Mouse (Mus musculus) heart, embryonic 10.5 days (tissue): ENCODE data around the gene Col6a2. TPM values are rescaled to one million over a fixed set of nuclear protein-coding genes. Genes with fewer than 3 reads are reported as not detected.

Source experiments
- DNase-seq: peaks from one replicate; pipeline ENCODE4 v3.0.0-alpha.2; 2017; ENCODE audit warnings: low spot score
- H3K27ac ChIP-seq: fragments of 300-500 bp; sonication (generic); 2 replicates; pipeline ENCODE4 v1.5.1; 2016; ENCODE audit warnings: mild to moderate bottlenecking
- H3K27me3 ChIP-seq: fragments of 300-500 bp; sonication (generic); 2 replicates; pipeline ENCODE4 v1.6.1; 2016; ENCODE audit warnings: mild to moderate bottlenecking; ENCODE audit not compliant: poor library complexity, insufficient read depth, severe bottlenecking
- H3K36me3 ChIP-seq: fragments of 300-500 bp; sonication (generic); 2 replicates; pipeline ENCODE4 v1.6.1; 2016; ENCODE audit warnings: mild to moderate bottlenecking, moderate library complexity
- H3K4me1 ChIP-seq: fragments of 300-500 bp; sonication (generic); 2 replicates; pipeline ENCODE4 v1.6.1; 2016; ENCODE audit warnings: mild to moderate bottlenecking
- H3K4me3 ChIP-seq: fragments of 300-500 bp; sonication (generic); 2 replicates; pipeline ENCODE4 v1.5.1; 2016; ENCODE audit warnings: mild to moderate bottlenecking, moderate library complexity
- H3K9me3 ChIP-seq: fragments of 300-500 bp; sonication (generic); 2 replicates; pipeline ENCODE4 v1.6.1; 2016; ENCODE audit warnings: mild to moderate bottlenecking, moderate library complexity
- WGBS: fragments of 180-500 bp; shearing (Covaris S2); methylation state at CpG from one replicate; pipeline ENCODE4 v1.1.7; 2016; 5-methylcytosine and 5-hydroxymethylcytosine counted together
- polyA plus RNA-seq: library from polyadenylated mRNA; unstranded; fragments of >200 nt; fragmentation: Nextera tagmentation; extraction: Ambion mirVana; gene quantifications from 2 replicates; pipeline ENCODE4 v1.2.1, GENCODE M21; 2016

Gene Col6a2
- polyA plus RNA-seq, 1 experiment from 2014 or later: 17.1 TPM

DNA sequence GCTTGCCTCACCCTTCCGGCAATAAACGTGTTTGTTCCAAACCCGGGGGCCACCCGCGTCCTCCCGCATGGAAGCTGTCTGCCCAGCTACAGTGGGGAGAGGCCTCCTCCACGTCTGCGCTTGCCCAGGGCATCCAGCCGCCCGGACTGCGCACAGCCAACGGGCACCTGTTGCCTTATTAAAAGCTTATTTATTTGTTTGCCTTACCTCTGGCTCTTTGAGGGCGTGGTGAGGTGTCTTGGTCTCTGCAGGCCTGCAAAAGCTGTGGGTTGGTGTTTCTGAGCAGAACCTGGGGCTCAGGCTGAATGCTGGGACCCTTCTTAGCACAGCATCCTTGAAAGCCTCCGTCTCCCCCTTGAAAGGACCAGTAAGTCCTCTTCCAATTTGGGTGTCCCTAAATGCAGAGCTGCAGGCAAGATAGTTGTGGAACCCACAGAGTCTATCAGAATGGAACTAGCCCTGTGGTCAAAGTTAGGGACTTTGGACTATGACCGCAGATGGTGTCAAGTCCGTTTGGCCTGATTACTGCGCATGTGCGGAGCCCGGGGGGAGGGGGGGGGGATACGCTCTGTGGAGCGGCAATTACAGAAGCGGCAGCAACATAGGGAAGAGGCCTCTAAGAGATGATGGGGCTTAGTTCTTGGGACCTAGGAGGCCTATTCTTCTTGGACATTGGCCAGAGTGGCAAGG is 53.3 kb downstream of the Col6a2 start:
- Histone ChIP-seq H3K27me3 (no peaks in the 10 kb centered on the region), H3K27ac (no peak overlapping the region), H3K36me3 (0 out of 2 replicates have a peak, but pooled peaks cover 3% of the 10 kb centered on the region), H3K4me1 (0 out of 2 replicates have a peak, but pooled peaks cover 8% of the 10 kb centered on the region), H3K4me3 (no peak overlapping the region), H3K9me3 (no peaks in the 10 kb centered on the region)
- WGBS: 89% methylated on average over 22 of the region's 22 CpGs
- DNase-seq: no peak

GRCm38 (mm10) chr10:76561972-76562371 is 61.5 kb downstream of the Col6a2 start, which contains the start of gene Spatc1l:
Gene Spatc1l, plus strand, starts transcription at chr10:76562272.
- no peak for DNase-seq
- 86% methylated on average over 10 of the region's 10 CpGs for WGBS

DNA sequence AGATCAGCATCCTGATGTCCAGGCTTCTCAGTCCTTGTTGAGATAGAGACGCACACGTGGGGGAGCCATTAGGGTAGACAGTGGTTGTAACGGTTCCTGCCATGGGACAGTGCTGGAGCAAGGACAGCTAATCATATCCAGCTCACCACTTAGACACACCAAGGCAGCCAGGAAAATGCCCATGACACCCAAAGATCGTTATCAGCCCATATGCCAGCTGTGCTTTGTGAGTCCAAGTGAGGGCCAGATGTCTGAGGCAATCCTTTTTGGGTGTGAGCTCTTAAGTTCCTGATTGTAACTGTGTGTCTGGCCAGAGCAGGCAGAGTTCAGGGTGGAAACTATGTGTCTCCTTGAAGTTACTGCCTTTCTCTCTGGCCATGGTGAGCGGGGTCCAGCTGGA is 69.4 kb downstream of the Col6a2 start:
- H3K36me3 ChIP-seq: peaks cover 58% of the 10 kb centered on the region
- no peaks in the 10 kb centered on the region for H3K27me3 ChIP-seq
- H3K4me1 ChIP-seq: no peaks in the 10 kb centered on the region
- 86% methylated on average over 5 of the region's 5 CpGs for WGBS
- no peaks in the 10 kb centered on the region for H3K9me3 ChIP-seq
- no peak for DNase-seq
- no peak overlapping the region for H3K27ac ChIP-seq
- H3K4me3 ChIP-seq: no peak overlapping the region

More at GRCm38 (mm10) chr10:76561972-76562371, 61.5 kb downstream of the Col6a2 start, which contains the start of gene Spatc1l:
- Histone ChIP-seq H3K27ac (no peak within 1 kb of the TSS), H3K36me3 (no peaks in the 10 kb centered on the region), H3K4me1 (no peaks in the 10 kb centered on the region), H3K27me3 (no peaks in the 10 kb centered on the region), H3K4me3 (no peak within 1 kb of the TSS), H3K9me3 (no peaks in the 10 kb centered on the region)

- Histone ChIP-seq H3K27ac (no peak overlapping the region), H3K9me3 (no peaks in the 10 kb centered on the region), H3K27me3 (no peaks in the 10 kb centered on the region), H3K4me3 (no peak overlapping the region), H3K4me1 (no peaks in the 10 kb centered on the region), H3K36me3 (peaks cover 83% of the 10 kb centered on the region)
- no peak for DNase-seq
- 86% methylated on average over 3 of the region's 3 CpGs for WGBS
These were observed 71.9 kb downstream of the Col6a2 start for GRCm38 (mm10) chr10:76551556-76551955.

DNA sequence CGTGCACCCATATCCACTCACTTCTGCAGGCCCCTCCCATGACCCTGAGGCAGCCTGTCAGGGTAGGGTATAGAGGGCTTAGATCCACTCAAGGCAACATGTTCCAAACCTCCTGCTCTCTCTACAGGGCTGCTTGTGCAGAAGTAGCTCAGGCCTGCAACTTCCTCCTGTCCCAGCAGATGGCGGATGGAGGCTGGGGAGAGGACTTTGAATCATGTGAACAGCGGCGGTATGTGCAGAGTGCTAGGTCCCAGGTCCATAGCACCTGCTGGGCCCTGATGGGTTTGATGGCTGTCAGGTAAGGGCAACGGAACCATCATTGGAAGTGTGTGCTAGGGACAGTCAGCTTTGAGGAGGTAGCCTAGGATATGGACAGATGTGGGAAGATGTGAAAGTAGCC is 73.0 kb downstream of the Col6a2 start:
- Histone ChIP-seq H3K27ac (no peak overlapping the region), H3K9me3 (no peaks in the 10 kb centered on the region), H3K27me3 (no peaks in the 10 kb centered on the region), H3K36me3 (peaks cover 94% of the 10 kb centered on the region), H3K4me1 (no peaks in the 10 kb centered on the region), H3K4me3 (no peak overlapping the region)
- WGBS: 72% methylated on average over 5 of the region's 5 CpGs
- no peak for DNase-seq

DNA sequence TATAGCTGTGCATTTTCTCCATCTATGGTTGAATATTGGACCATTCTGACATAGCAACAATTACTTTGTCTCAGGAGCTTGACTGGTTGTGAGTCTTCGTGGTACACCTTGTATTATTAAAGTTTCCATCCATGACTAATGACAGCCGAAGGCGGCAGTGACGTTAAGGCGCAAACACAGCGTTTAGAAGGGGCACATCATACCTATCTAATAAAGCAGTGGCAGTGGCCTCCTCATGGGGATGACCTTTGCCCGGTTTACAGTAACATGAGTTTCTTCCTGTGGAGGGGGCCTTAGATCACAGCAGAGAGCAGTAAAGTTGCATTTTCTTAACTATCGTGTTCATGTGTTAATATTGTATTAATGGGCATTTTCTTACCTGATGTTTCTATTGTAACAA is 75.2 kb downstream of the Col6a2 start:
- DNase-seq: no peak
- H3K4me3 ChIP-seq: no peak overlapping the region
- WGBS: 91% methylated on average over 8 of the region's 8 CpGs
- no peaks in the 10 kb centered on the region for H3K9me3 ChIP-seq
- H3K27me3 ChIP-seq: no peaks in the 10 kb centered on the region
- no peaks in the 10 kb centered on the region for H3K4me1 ChIP-seq
- no peak overlapping the region for H3K27ac ChIP-seq
- peaks cover 100% of the 10 kb centered on the region for H3K36me3 ChIP-seq

GRCm38 (mm10) chr10:76546566-76546965 is 76.9 kb downstream of the Col6a2 start:
- Histone ChIP-seq H3K9me3 (no peaks in the 10 kb centered on the region), H3K36me3 (peaks cover 100% of the 10 kb centered on the region), H3K27me3 (no peaks in the 10 kb centered on the region), H3K4me1 (no peaks in the 10 kb centered on the region), H3K27ac (no peak overlapping the region), H3K4me3 (no peak overlapping the region)
- WGBS: 89% methylated on average over 8 of the region's 8 CpGs
- no peak for DNase-seq

Other genes starting within 250 kb of the Col6a2 start
- not detected in 2 replicates for gene AC141477.1, start 183.2 kb downstream of the Col6a2 start, polyA plus RNA-seq
- 14.9 and 15.1 TPM in 2 replicates for gene Pcnt, start 180.8 kb downstream of the Col6a2 start, polyA plus RNA-seq
- gene 2610028H24Rik, start 174.5 kb downstream of the Col6a2 start, polyA plus RNA-seq: not detected in 2 replicates
- gene Mcm3ap, start 154.7 kb downstream of the Col6a2 start, polyA plus RNA-seq: 43.0 and 49.9 TPM in 2 replicates
- 8.1 and 8.3 TPM in 2 replicates for gene Ybey, start 154.5 kb downstream of the Col6a2 start, polyA plus RNA-seq
- 19.8 and 34.7 TPM in 2 replicates for gene Lss, start 92.0 kb downstream of the Col6a2 start, polyA plus RNA-seq
- 0.29 TPM in 1 of 2 replicates, not detected in the other for gene Spatc1l, start 61.4 kb downstream of the Col6a2 start, polyA plus RNA-seq
- 4.2 and 5.2 TPM in 2 replicates for gene Ftcd, start 48.0 kb downstream of the Col6a2 start, polyA plus RNA-seq
- 17.1 and 18.2 TPM in 2 replicates for gene Col6a1, start 102.5 kb upstream of the Col6a2 start, polyA plus RNA-seq